ENCODE assay signal across 10 mouse cellular contexts in genomic region chr3:31213802-31214201, GRCm38 (mm10).
DNase-seq lines count a peak whose midpoint lies in the region; ATAC-seq and TF ChIP-seq lines count a peak whose summit lies in the region.
"Had no signal": no experiment of that assay in that cellular context is flagged by ENCODE, and none has a peak within 500 bp of the region (broad histone marks: within the 10 kb centered on the region; RNA-seq: fewer than 3 reads in every experiment).

No protein-coding gene starts in this region.

- H3K4me1 ChIP-seq in hindbrain, embryonic 12.5 days, result peaks cover 20% of the 10 kb centered on the region
- no peaks in the 10 kb centered on the region for H3K4me1 ChIP-seq in midbrain, postnatal 0 days (ENCODE audit: insufficient read depth, low read length)

- no peak overlapping the region for H3K4me3 ChIP-seq in hindbrain, embryonic 12.5 days
- H3K4me3 ChIP-seq in midbrain, postnatal 0 days (ENCODE audit: low read depth, low read length), result no peak overlapping the region

- no peak overlapping the region for H3K9ac ChIP-seq in hindbrain, embryonic 12.5 days
- no peak overlapping the region for H3K9ac ChIP-seq in midbrain, postnatal 0 days (replicated peaks; ENCODE audit: low read length, poor library complexity, severe bottlenecking)

- H3K4me2 ChIP-seq in hindbrain, embryonic 12.5 days (replicated peaks), result no peak overlapping the region
- H3K4me2 ChIP-seq in midbrain, postnatal 0 days (ENCODE audit: low read depth, low read length, poor library complexity, severe bottlenecking), result no peak overlapping the region

- no peak for TF ChIP-seq CTCF in midbrain, postnatal 0 days (IDR thresholded peaks at IDR 0.05)

- intact Hi-C loops in heart, postnatal 25 days (cut with DNase I), result no loop called here

- no peaks in the 10 kb centered on the region for H3K9me3 ChIP-seq in hindbrain, embryonic 12.5 days (replicated peaks)
- no peaks in the 10 kb centered on the region for H3K9me3 ChIP-seq in midbrain, postnatal 0 days (ENCODE audit: low read length)

- no peaks in the 10 kb centered on the region for H3K27me3 ChIP-seq in hindbrain, embryonic 12.5 days
- H3K27me3 ChIP-seq in midbrain, postnatal 0 days (ENCODE audit: insufficient read depth, low read length), result no peaks in the 10 kb centered on the region

- 13% methylated on average over 3 of the region's 3 CpGs for WGBS in hindbrain, embryonic 12.5 days
- WGBS in midbrain, postnatal 0 days, result 21% methylated on average over 3 of the region's 3 CpGs

- peak overlapping the region; percentile 26; the same call in 1 of the 2 replicates for H3K27ac ChIP-seq in hindbrain, embryonic 12.5 days
- H3K27ac ChIP-seq in midbrain, postnatal 0 days (ENCODE audit: low read depth, low read length), result peak overlapping the region; percentile 34; the same call in 1 of the 2 replicates

- no peaks in the 10 kb centered on the region for H3K36me3 ChIP-seq in hindbrain, embryonic 12.5 days
- H3K36me3 ChIP-seq in midbrain, postnatal 0 days (ENCODE audit: insufficient read depth, low read length), result 0 out of 2 replicates have a peak, but pooled peaks cover 7% of the 10 kb centered on the region

- peak; percentile 69 for ATAC-seq in frontal cortex, adult (ENCODE audit: low TSS enrichment)
- no peak for ATAC-seq in hindbrain, embryonic 12.5 days (ENCODE audit: low FRiP score)
- ATAC-seq in midbrain, postnatal 0 days (ENCODE audit: low FRiP score), result no peak
- ATAC-seq in inflammation-experienced regulatory T-cells, adult 6 months, result no peak

- DNase-seq in frontal cortex, postnatal 14 days (ENCODE audit: low spot score in 2 of 2), result no peak
- peak; percentile 41 to 43 for DNase-seq in cerebellum, postnatal 10 days
- peak; percentile 53 for DNase-seq in midbrain, postnatal 0 days (ENCODE audit: low spot score)
- DNase-seq in heart, postnatal 25 days (ENCODE audit: low spot score), result no peak
- DNase-seq in thymus, adult 18-20 months, result no peak
- DNase-seq: kidney, adult 18-20 months; liver had no signal

Comparison
In these comparisons a context has a peak if more than half of its experiments do, and no peak if none do; other contexts are left out.
1. DNase-seq: peak in cerebellum, postnatal 10 days (2 of 2) and midbrain, postnatal 0 days (single experiment); none in frontal cortex, postnatal 14 days (0 of 2), heart, postnatal 25 days (single experiment) and thymus, adult 18-20 months (0 of 2).